Mouse (Mus musculus): ENCODE measurements around the gene Otogl. TPM values are rescaled to one million over a fixed set of nuclear protein-coding genes. Genes with fewer than 3 reads are reported as not detected.
"Not testable (repeated sequence)": the region's sequence is repeated elsewhere in the genome, so short reads cannot be mapped to it uniquely, and the experiment has no call there.

Otogl gene
- total RNA-seq, 2 experiments from 2014 or later = 0.05 to 0.11 TPM

- no peak for DNase-seq
These were observed 106.7 kb downstream of the Otogl start for GRCm38 (mm10) chr10:107805203-107805602.

- not testable (repeated sequence) for DNase-seq
These were observed 107.6 kb downstream of the Otogl start for GRCm38 (mm10) chr10:107804285-107804684.

- DNase-seq = peak; percentile 79
These were observed 112.1 kb downstream of the Otogl start for GRCm38 (mm10) chr10:107799671-107800353.

GRCm38 (mm10) chr10:107794812-107795756 lies 116.8 kb downstream of the Otogl start:
- DNase-seq = no peak

- DNase-seq = no peak
These were observed 119.4 kb downstream of the Otogl start for GRCm38 (mm10) chr10:107792491-107792890.

- DNase-seq = no peak
These were observed 132.4 kb downstream of the Otogl start for GRCm38 (mm10) chr10:107779548-107779947.

- no peak for DNase-seq
These were observed 152.3 kb downstream of the Otogl start for GRCm38 (mm10) chr10:107759624-107760023.

GRCm38 (mm10) chr10:107753471-107753870 lies 158.5 kb downstream of the Otogl start:
- no peak for DNase-seq

GRCm38 (mm10) chr10:107752351-107753143 lies 159.4 kb downstream of the Otogl start:
- DNase-seq = peak; percentile 7

- no peak for DNase-seq
These were observed 160.0 kb downstream of the Otogl start for GRCm38 (mm10) chr10:107751944-107752343.

- peak; percentile 34 for DNase-seq
These were observed 164.4 kb downstream of the Otogl start for GRCm38 (mm10) chr10:107747566-107747965.

- no peak for DNase-seq
These were observed 165.2 kb downstream of the Otogl start for GRCm38 (mm10) chr10:107746717-107747116.

GRCm38 (mm10) chr10:107739815-107740214 lies 172.1 kb downstream of the Otogl start:
- no peak for DNase-seq

- no peak for DNase-seq
These were observed 174.2 kb downstream of the Otogl start for GRCm38 (mm10) chr10:107737743-107738142.

GRCm38 (mm10) chr10:107735448-107735847 lies 176.5 kb downstream of the Otogl start:
- DNase-seq = no peak

- no peak for DNase-seq
These were observed 177.6 kb downstream of the Otogl start for GRCm38 (mm10) chr10:107734327-107734726.

- DNase-seq = no peak
These were observed 186.3 kb downstream of the Otogl start for GRCm38 (mm10) chr10:107725631-107726030.

- DNase-seq = no peak
These were observed 192.1 kb downstream of the Otogl start, which contains the start of gene Ptprq for GRCm38 (mm10) chr10:107719806-107720205. TSS of gene Ptprq (minus strand) at chr10:107720051.

Data from heart, postnatal 4 days (tissue).